Mouse (Mus musculus) thymus, postnatal 36 days (tissue): ENCODE data around the gene Nfkb2.

Experiments
- DNase-seq, 2 experiments: peaks; one replicate each; pipeline ENCODE4 v3.0.0; 2022; ENCODE audit warnings: mixed read lengths in 2 of 2

Nfkb2 gene

GRCm38 (mm10) chr19:46344710-46345419, 40.7 kb downstream of the Nfkb2 start:
- DNase-seq: no peak

GRCm38 (mm10) chr19:46347146-46347545, 43.0 kb downstream of the Nfkb2 start:
- DNase-seq: no peak

GRCm38 (mm10) chr19:46347936-46348668, 44.0 kb downstream of the Nfkb2 start:
- DNase-seq: no peak

- DNase-seq: peak in 1 of 2 experiments; percentile 33
These were observed 44.8 kb downstream of the Nfkb2 start for GRCm38 (mm10) chr19:46348761-46349458.

- no peak for DNase-seq
These were observed 45.4 kb downstream of the Nfkb2 start for GRCm38 (mm10) chr19:46349550-46349949.

GRCm38 (mm10) chr19:46350168-46350932, 46.2 kb downstream of the Nfkb2 start, which contains the start of gene 2310034G01Rik:
TSS of gene 2310034G01Rik (minus strand) at chr19:46350302.
- DNase-seq: no peak

GRCm38 (mm10) chr19:46356701-46357138, 52.6 kb downstream of the Nfkb2 start:
- DNase-seq: peak; percentile 81 to 90

- DNase-seq: no peak
These were observed 53.5 kb downstream of the Nfkb2 start for GRCm38 (mm10) chr19:46357344-46358280.

GRCm38 (mm10) chr19:46358381-46358780, 54.3 kb downstream of the Nfkb2 start:
- no peak for DNase-seq
